Mouse (Mus musculus) myocyte (in vitro differentiated cells): Measurements from ENCODE around the gene Mms19. TPM values are rescaled to one million over a fixed set of nuclear protein-coding genes. Genes with fewer than 3 reads are reported as not detected.
"Not testable (repeated sequence)": the region's sequence is repeated elsewhere in the genome, so short reads cannot be mapped to it uniquely, and the experiment has no call there.

ENCODE experiments used
- H3K27me3 ChIP-seq: one replicate; pipeline ENCODE4 v1.6.1; 2011; ENCODE audit not compliant: control insufficient read depth, insufficient read depth, insufficient read length
- H3K36me3 ChIP-seq: one replicate; pipeline ENCODE4 v1.6.1; 2011; ENCODE audit not compliant: control insufficient read depth, insufficient read depth
- H3K4me2 ChIP-seq: one replicate; pipeline ENCODE4 v1.6.1; 2011; ENCODE audit warnings: low read depth, control low read depth
- H3K4me3 ChIP-seq: one replicate; pipeline ENCODE4 v1.5.1; 2011; ENCODE audit warnings: mild to moderate bottlenecking, control low read depth, moderate library complexity
- H3K79me2 ChIP-seq: one replicate; pipeline ENCODE4 v1.6.1; 2011; ENCODE audit not compliant: control insufficient read depth, insufficient read depth
- H3ac ChIP-seq: one replicate; pipeline ENCODE4 v1.6.1; 2011; ENCODE audit not compliant: control insufficient read depth, insufficient read length
- CEBPB ChIP-seq: IDR thresholded peaks from 2 replicates; pipeline ENCODE4 v1.6.1; 2011; ENCODE audit warnings: mild to moderate bottlenecking, moderate library complexity; ENCODE audit not compliant: poor library complexity, insufficient read depth, severe bottlenecking
- E2F4 ChIP-seq: IDR thresholded peaks from one replicate; pipeline ENCODE4 v1.6.1; 2011; ENCODE audit warnings: mild to moderate bottlenecking, control low read depth, moderate library complexity; ENCODE audit not compliant: insufficient read depth
- MAX ChIP-seq: IDR thresholded peaks from one replicate; pipeline ENCODE4 v1.6.1; 2011; ENCODE audit warnings: low read depth, mild to moderate bottlenecking, control low read depth
- MYOD1 ChIP-seq, 3 experiments: IDR thresholded peaks; one replicate each; pipeline ENCODE4 v1.6.1; 2011; ENCODE audit warnings: control low read depth in 2 of 3, low read depth in 2 of 3, mild to moderate bottlenecking in 2 of 3, moderate library complexity in 1 of 3; ENCODE audit not compliant: insufficient read length in 2 of 3, control insufficient read depth in 1 of 3
- MYOG ChIP-seq, 3 experiments: IDR thresholded peaks; one replicate each; pipeline ENCODE4 v1.6.1; 2011; ENCODE audit warnings: control low read depth in 2 of 3, low read depth in 2 of 3, mild to moderate bottlenecking in 2 of 3; ENCODE audit not compliant: insufficient read length in 2 of 3, control insufficient read depth in 1 of 3, insufficient read depth in 1 of 3
- POLR2A ChIP-seq: IDR thresholded peaks from one replicate; pipeline ENCODE4 v1.6.1; 2011; ENCODE audit warnings: low read depth, mild to moderate bottlenecking, control low read depth, moderate library complexity; ENCODE audit not compliant: insufficient read length
- POLR2AphosphoS2 ChIP-seq: IDR thresholded peaks from one replicate; pipeline ENCODE4 v1.6.1; 2011; ENCODE audit warnings: low read depth, control low read depth; ENCODE audit not compliant: insufficient read length
- REST ChIP-seq: IDR thresholded peaks from one replicate; pipeline ENCODE4 v1.6.1; 2011; ENCODE audit warnings: mild to moderate bottlenecking, control low read depth, moderate library complexity; ENCODE audit not compliant: insufficient read depth, insufficient read length
- SRF ChIP-seq: IDR thresholded peaks from one replicate; pipeline ENCODE4 v1.6.1; 2011; ENCODE audit warnings: low read depth; ENCODE audit not compliant: control insufficient read depth, insufficient read length
- TCF12 ChIP-seq: IDR thresholded peaks from one replicate; pipeline ENCODE4 v1.6.1; 2011; ENCODE audit warnings: mild to moderate bottlenecking, control low read depth; ENCODE audit not compliant: poor library complexity, insufficient read depth, severe bottlenecking
- TCF3 ChIP-seq: IDR thresholded peaks from one replicate; pipeline ENCODE4 v1.6.1; 2011; ENCODE audit warnings: low read depth, control low read depth; ENCODE audit not compliant: insufficient read length
- USF1 ChIP-seq: IDR thresholded peaks from one replicate; pipeline ENCODE4 v1.6.1; 2011; ENCODE audit warnings: low read depth, mild to moderate bottlenecking, control low read depth, moderate library complexity
- polyA plus RNA-seq: library from polyadenylated mRNA; unstranded; fragments of >200 nt; fragmentation: generic; extraction: Trizol; gene quantifications from one replicate; pipeline ENCODE4 v1.2.1, GENCODE M21; 2012; ENCODE audit warnings: missing spikeins

Mms19 gene
- polyA plus RNA-seq, 1 experiment: 34.2 TPM

- peaks cover 16% of the 10 kb centered on the region for H3K36me3 ChIP-seq
- no peaks in the 10 kb centered on the region for H3K27me3 ChIP-seq
- H3ac ChIP-seq: peak overlapping the region; percentile 75
- peak overlapping the region; percentile 95 for H3K4me3 ChIP-seq
- no peak for TF ChIP-seq TCF3
- TF ChIP-seq MYOG (IDR thresholded peaks at IDR 0.05; ENCODE audit: control insufficient read depth in 1 of 3, insufficient read depth in 1 of 3, insufficient read length in 2 of 3, low read depth in 2 of 3): no peak
- TF ChIP-seq REST: no peak
- TF ChIP-seq MYOD1 (IDR thresholded peaks at IDR 0.05; ENCODE audit: control insufficient read depth in 1 of 3, insufficient read length in 2 of 3, low read depth in 2 of 3): no peak
- TF ChIP-seq TCF12: no peak
- TF ChIP-seq MAX: no peak
- TF ChIP-seq USF1: no peak
- no peak for TF ChIP-seq POLR2AphosphoS2
- no peak for TF ChIP-seq CEBPB
- no peak for TF ChIP-seq SRF
- TF ChIP-seq E2F4: no peak
- peak overlapping the region; percentile 95 for H3K4me2 ChIP-seq
- H3K79me2 ChIP-seq: peaks cover 52% of the 10 kb centered on the region
Observed at GRCm38 (mm10) chr19:41932686-41933085, 48.3 kb downstream of the Mms19 start.

GRCm38 (mm10) chr19:41920412-41921067 is 60.4 kb downstream of the Mms19 start:
- Histone ChIP-seq H3K4me2 (no peak overlapping the region), H3ac (no peak overlapping the region), H3K79me2 (peaks cover 15% of the 10 kb centered on the region), H3K27me3 (no peaks in the 10 kb centered on the region), H3K36me3 (peaks cover 43% of the 10 kb centered on the region), H3K4me3 (no peak overlapping the region)
- TF ChIP-seq POLR2AphosphoS2 (peak; percentile 69), MYOD1 (IDR thresholded peaks at IDR 0.05; ENCODE audit: control insufficient read depth in 1 of 3, insufficient read length in 2 of 3, low read depth in 2 of 3) (no peak)

- H3K27me3 ChIP-seq: no peaks in the 10 kb centered on the region
- no peak overlapping the region for H3K4me3 ChIP-seq
- H3ac ChIP-seq: no peak overlapping the region
- H3K4me2 ChIP-seq: no peak overlapping the region
- TF ChIP-seq TCF12 (no peak), USF1 (no peak), REST (no peak), TCF3 (no peak), MYOG (IDR thresholded peaks at IDR 0.05; ENCODE audit: control insufficient read depth in 1 of 3, insufficient read depth in 1 of 3, insufficient read length in 2 of 3, low read depth in 2 of 3) (no peak), E2F4 (no peak), MAX (no peak), POLR2AphosphoS2 (peak; percentile 9)
- H3K79me2 ChIP-seq: peaks cover 25% of the 10 kb centered on the region
- peaks cover 49% of the 10 kb centered on the region for H3K36me3 ChIP-seq
Observed at GRCm38 (mm10) chr19:41919471-41919870, 61.5 kb downstream of the Mms19 start.

DNA sequence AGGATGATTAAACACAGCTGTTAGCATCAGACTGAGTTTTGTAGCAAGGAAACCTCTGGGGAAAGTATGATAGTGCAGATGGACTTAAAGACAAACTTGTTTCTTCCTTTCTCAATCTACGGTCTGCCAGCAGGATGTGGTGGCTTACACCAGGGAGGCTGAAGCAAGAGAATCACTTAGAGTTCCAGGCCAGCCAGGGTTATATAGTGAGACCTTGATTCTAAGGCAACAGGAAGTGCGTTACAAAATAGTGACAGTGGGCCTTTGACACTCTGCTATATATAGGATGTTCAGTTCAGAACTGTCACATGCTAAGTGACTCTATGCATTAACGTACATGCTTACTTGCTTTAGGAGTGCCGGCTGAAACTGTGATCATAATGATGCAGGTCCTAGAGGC is 64.1 kb downstream of the Mms19 start:
- H3K27me3 ChIP-seq: no peaks in the 10 kb centered on the region

DNA sequence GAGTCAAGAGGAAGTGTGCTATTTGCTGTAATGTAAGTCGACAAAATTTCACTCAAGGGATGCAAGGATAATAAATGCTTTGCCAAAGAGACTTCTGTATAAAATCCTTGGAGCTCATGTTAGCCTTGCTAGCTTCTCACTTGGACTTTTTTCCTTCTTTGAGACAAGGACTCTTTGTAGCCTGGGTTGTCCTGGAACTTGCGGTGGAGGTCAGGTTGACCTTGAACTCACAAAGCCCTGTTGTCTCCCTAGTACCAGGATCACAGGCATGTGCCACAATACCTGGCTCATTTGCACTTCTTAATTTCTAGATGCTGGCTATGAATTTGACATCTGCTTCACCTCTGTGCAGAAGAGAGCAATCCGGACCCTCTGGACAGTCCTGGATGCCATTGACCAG is 65.7 kb downstream of the Mms19 start:
- no peak overlapping the region for H3K4me3 ChIP-seq
- H3ac ChIP-seq: no peak overlapping the region
- no peaks in the 10 kb centered on the region for H3K27me3 ChIP-seq
- no peak for TF ChIP-seq USF1
- TF ChIP-seq MYOG (IDR thresholded peaks at IDR 0.05; ENCODE audit: control insufficient read depth in 1 of 3, insufficient read depth in 1 of 3, insufficient read length in 2 of 3, low read depth in 2 of 3): no peak
- TF ChIP-seq TCF12: no peak
- TF ChIP-seq MAX: no peak
- no peak for TF ChIP-seq TCF3
- TF ChIP-seq MYOD1 (IDR thresholded peaks at IDR 0.05; ENCODE audit: control insufficient read depth in 1 of 3, insufficient read length in 2 of 3, low read depth in 2 of 3): no peak
- no peak for TF ChIP-seq POLR2AphosphoS2
- no peak for TF ChIP-seq E2F4
- TF ChIP-seq REST: no peak
- TF ChIP-seq SRF: no peak
- no peak for TF ChIP-seq CEBPB
- TF ChIP-seq POLR2A: no peak
- peaks cover 51% of the 10 kb centered on the region for H3K79me2 ChIP-seq
- H3K36me3 ChIP-seq: peaks cover 43% of the 10 kb centered on the region
- H3K4me2 ChIP-seq: peak overlapping the region; percentile 88

More for the DNA sequence above, 64.1 kb downstream of the Mms19 start:
- Histone ChIP-seq H3K36me3 (peaks cover 43% of the 10 kb centered on the region), H3K79me2 (peaks cover 51% of the 10 kb centered on the region), H3K4me2 (no peak overlapping the region), H3ac (no peak overlapping the region), H3K4me3 (no peak overlapping the region)
- no peak for TF ChIP-seq CEBPB
- no peak for TF ChIP-seq USF1
- TF ChIP-seq POLR2AphosphoS2: peak; percentile 22

DNA sequence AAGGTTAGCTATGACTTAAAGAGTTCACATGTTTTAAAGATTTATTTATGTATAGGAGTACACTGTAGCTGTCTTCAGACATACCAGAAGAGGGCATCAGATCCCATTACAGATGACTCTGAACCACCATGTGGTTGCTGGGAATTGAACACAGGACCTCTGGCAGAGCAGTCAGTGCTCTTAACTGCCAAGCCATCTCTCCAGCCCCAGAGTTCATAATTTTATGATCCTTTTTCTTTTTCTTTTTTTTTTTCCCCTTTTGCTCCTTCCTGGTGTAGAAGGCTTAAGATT is 66.4 kb downstream of the Mms19 start:
- Histone ChIP-seq H3K36me3 (peaks cover 40% of the 10 kb centered on the region), H3K4me3 (peak overlapping the region; percentile 97)

More for the DNA sequence above, 66.4 kb downstream of the Mms19 start:
- not testable (repeated sequence) for H3K27me3 ChIP-seq, H3ac ChIP-seq
- Histone ChIP-seq H3K4me2 (peak overlapping the region; percentile 88), H3K79me2 (peaks cover 51% of the 10 kb centered on the region)
